Mouse (Mus musculus): ENCODE measurements at regions not wholly inside any gene's neighbourhood (a gene's known extent, or its start where the extent isn't known, plus 50 kb on each side); places are given as distances from the start of the nearest gene placed in this dataset.

DNA sequence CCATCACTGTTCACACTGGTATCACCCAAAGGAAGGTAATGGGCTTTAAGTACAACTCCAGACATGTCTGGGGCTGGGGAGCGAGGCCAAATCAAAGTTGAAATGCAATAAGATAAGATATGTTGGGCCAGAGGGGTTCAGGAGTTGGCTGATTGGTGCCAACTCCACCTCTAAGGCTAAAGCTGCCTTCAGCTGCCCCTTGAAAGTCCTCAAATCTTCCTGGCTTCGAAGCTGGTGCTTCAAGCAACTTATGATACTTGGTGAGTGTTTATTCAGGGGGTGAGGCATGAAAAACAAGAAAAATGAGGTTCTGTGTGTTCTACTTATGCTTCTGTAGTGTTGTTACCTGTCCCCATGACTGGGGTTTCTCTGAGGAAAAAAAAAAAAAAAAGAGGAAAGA lies 185.3 kb upstream of the Zfp703 start:
- TF ChIP-seq CTCF (IDR thresholded peaks at IDR 0.05; ENCODE audit: low read depth, low read length) (no peak), TAL1 (conservative IDR thresholded peaks at IDR 0.05; ENCODE audit: low read depth, low read length) (no peak), GATA1 (IDR thresholded peaks at IDR 0.05; ENCODE audit: borderline replicate concordance, low read length) (no peak), POLR2AphosphoS5 (IDR thresholded peaks at IDR 0.05; ENCODE audit: insufficient replicate concordance, low read depth, low read length) (no peak)
